Mouse (Mus musculus) megakaryocyte, embryonic 14.5 days (primary cell): ENCODE data around the gene Il18.

Experiments
- FLI1 ChIP-seq: IDR thresholded peaks from 2 replicates; pipeline ENCODE4 v1.6.1; 2012; ENCODE audit warnings: low read length, inconsistent platforms, mixed read lengths
- GATA1 ChIP-seq: IDR thresholded peaks from 3 replicates; pipeline ENCODE4 v1.6.1; 2012; ENCODE audit warnings: mixed read lengths, low read length, inconsistent platforms, borderline replicate concordance

- TF ChIP-seq GATA1 (no peak), FLI1 (peak; percentile 83)
These were observed 62.4 kb downstream of the Il18 start, which contains the start of the genes Pih1d2 and Nkapd1 for GRCm38 (mm10) chr9:50616766-50617603.
